Mouse (Mus musculus) liver, adult (tissue): ENCODE results near the gene Gcdh.

Experiments
- GATA4 ChIP-seq: IDR thresholded peaks from 2 replicates; pipeline ENCODE4 v1.6.1; 2014; ENCODE audit warnings: mild to moderate bottlenecking, low read length; ENCODE audit not compliant: insufficient replicate concordance

Gene Gcdh

GRCm38 (mm10) chr8:84915269-84915668, 21.5 kb upstream of the Gcdh start:
- no peak for TF ChIP-seq GATA4

GRCm38 (mm10) chr8:84913960-84914359, 20.2 kb upstream of the Gcdh start:
- TF ChIP-seq GATA4, result no peak

- TF ChIP-seq GATA4, result no peak
Observed at GRCm38 (mm10) chr8:84913502-84913900, 19.8 kb upstream of the Gcdh start.

GRCm38 (mm10) chr8:84912895-84913501, 19.3 kb upstream of the Gcdh start:
- TF ChIP-seq GATA4, result no peak

- TF ChIP-seq GATA4, result no peak
Observed at GRCm38 (mm10) chr8:84912391-84912790, 18.7 kb upstream of the Gcdh start.

GRCm38 (mm10) chr8:84911854-84912253, 18.1 kb upstream of the Gcdh start:
- no peak for TF ChIP-seq GATA4

GRCm38 (mm10) chr8:84910551-84910950, 16.8 kb upstream of the Gcdh start:
- no peak for TF ChIP-seq GATA4

GRCm38 (mm10) chr8:84909949-84910348, 16.2 kb upstream of the Gcdh start:
- TF ChIP-seq GATA4, result no peak

GRCm38 (mm10) chr8:84909162-84909767, 15.5 kb upstream of the Gcdh start:
- no peak for TF ChIP-seq GATA4

- no peak for TF ChIP-seq GATA4
Observed at GRCm38 (mm10) chr8:84908421-84909161, 14.9 kb upstream of the Gcdh start, which contains the start of gene Dnase2a. Dnase2a (plus strand) TSS chr8:84908560.

- TF ChIP-seq GATA4, result no peak
Observed at GRCm38 (mm10) chr8:84907493-84907892, 13.8 kb upstream of the Gcdh start.

GRCm38 (mm10) chr8:84907037-84907436, 13.3 kb upstream of the Gcdh start:
- TF ChIP-seq GATA4, result no peak

- no peak for TF ChIP-seq GATA4
Observed at GRCm38 (mm10) chr8:84904351-84904750, 10.6 kb upstream of the Gcdh start.

- TF ChIP-seq GATA4, result no peak
Observed at GRCm38 (mm10) chr8:84902920-84903661, 9.4 kb upstream of the Gcdh start.

- no peak for TF ChIP-seq GATA4
Observed at GRCm38 (mm10) chr8:84902367-84902919, 8.7 kb upstream of the Gcdh start.
